Mouse (Mus musculus): ENCODE data around the gene Cd79b. TPM values are rescaled to one million over a fixed set of nuclear protein-coding genes. Genes with fewer than 3 reads are reported as not detected.
A peak's percentile ranks its signal among the peaks of the same experiment; 100 is the strongest.

Gene Cd79b
- total RNA-seq (2014; rRNA removed) (0.38 and 0.46 TPM in 2 replicates), polyA plus RNA-seq (2015; fragmentation: Nextera tagmentation; extraction: Ambion mirVana) (0.71 and 1.1 TPM in 2 replicates)

DNA sequence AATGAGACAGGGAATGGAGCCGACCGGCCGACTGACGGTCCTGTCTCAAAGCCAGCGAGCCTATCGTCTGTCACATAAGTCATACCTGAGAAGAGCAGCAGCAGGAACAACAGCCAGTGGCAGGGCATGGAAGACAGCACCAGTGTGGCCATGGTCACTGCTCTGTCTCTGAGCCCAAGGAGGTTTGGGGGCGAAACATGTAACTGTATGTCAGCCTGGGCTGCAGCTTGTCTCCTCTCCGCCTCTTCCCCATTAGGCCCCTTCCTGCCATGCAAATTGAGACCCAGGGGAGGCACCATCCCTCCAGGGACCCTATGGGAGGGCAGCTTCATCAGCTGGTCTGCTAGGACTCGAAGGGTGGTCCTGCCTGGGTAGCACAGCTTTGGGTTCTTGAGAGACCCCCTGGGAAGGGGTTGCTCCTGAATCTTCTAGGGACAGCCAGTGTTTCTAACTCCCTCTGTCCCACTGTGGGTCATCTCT lies at the start of gene Cd79b:
Cd79b (minus strand) TSS at position 430 of the 480 bp plus-strand sequence.
- WGBS = 77% methylated on average over 9 of the region's 9 CpGs
- Histone ChIP-seq H3K4me2 (ENCODE audit: low read depth) (no peak within 1 kb of the TSS), H3K9ac (no peak within 1 kb of the TSS), H3K4me1 (ENCODE audit: insufficient read depth) (no peaks in the 10 kb centered on the region), H3K36me3 (ENCODE audit: insufficient read depth) (no peaks in the 10 kb centered on the region), H3K9me3 (ENCODE audit: low read length) (no peaks in the 10 kb centered on the region), H3K27ac (ENCODE audit: low read depth, low read length) (no peak within 1 kb of the TSS), H3K4me3 (ENCODE audit: low read depth, low read length) (no peak within 1 kb of the TSS), H3K27me3 (ENCODE audit: insufficient read depth, low read length) (no peaks in the 10 kb centered on the region)
- TF ChIP-seq CTCF (IDR thresholded peaks at IDR 0.05; ENCODE audit: low read depth) = no peak
- ATAC-seq (no peak), DNase-seq (no peak)

DNA sequence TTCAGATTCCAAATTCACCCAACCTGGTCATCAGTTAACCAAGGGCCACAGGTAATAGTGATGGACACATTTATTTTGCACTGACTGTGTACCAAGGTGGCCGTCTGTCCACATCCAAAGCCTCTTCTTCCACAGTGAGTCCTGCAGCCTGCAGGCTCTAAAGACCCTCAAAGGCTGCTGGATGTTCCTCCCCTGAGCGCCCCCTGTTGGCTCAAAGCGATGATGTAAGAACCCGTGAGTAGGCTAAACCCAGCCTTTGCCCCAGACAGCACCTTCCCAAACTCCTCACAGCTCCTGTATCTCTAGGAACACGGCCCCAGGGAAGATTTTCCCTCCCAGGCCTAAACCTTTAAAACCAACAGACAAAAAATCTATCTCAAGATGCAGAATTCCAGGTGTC lies 44.8 kb upstream of the Cd79b start:
- 0 out of 2 replicates have a peak, but pooled peaks have one; percentile 33 for TF ChIP-seq CTCF (IDR thresholded peaks at IDR 0.05; ENCODE audit: low read depth)
- Histone ChIP-seq H3K9ac (no peak overlapping the region), H3K9me3 (ENCODE audit: low read length) (no peaks in the 10 kb centered on the region), H3K36me3 (ENCODE audit: insufficient read depth) (no peaks in the 10 kb centered on the region), H3K4me1 (ENCODE audit: insufficient read depth) (no peaks in the 10 kb centered on the region), H3K27ac (ENCODE audit: low read depth, low read length) (no peak overlapping the region), H3K27me3 (ENCODE audit: insufficient read depth, low read length) (no peaks in the 10 kb centered on the region), H3K4me2 (ENCODE audit: low read depth) (no peak overlapping the region), H3K4me3 (ENCODE audit: low read depth, low read length) (no peak overlapping the region)
- no peak for ATAC-seq
- no peak for DNase-seq
- 21% methylated on average over 5 of the region's 5 CpGs for WGBS

- no peak for TF ChIP-seq CTCF (IDR thresholded peaks at IDR 0.05; ENCODE audit: low read depth)
- no peak overlapping the region for H3K9ac ChIP-seq
- no peaks in the 10 kb centered on the region for H3K9me3 ChIP-seq (ENCODE audit: low read length)
- no peaks in the 10 kb centered on the region for H3K36me3 ChIP-seq (ENCODE audit: insufficient read depth)
- no peak overlapping the region for H3K4me2 ChIP-seq (ENCODE audit: low read depth)
- H3K4me3 ChIP-seq (ENCODE audit: low read depth, low read length) = no peak overlapping the region
- no peaks in the 10 kb centered on the region for H3K27me3 ChIP-seq (ENCODE audit: insufficient read depth, low read length)
- no peak for ATAC-seq
- DNase-seq = no peak
- no peaks in the 10 kb centered on the region for H3K4me1 ChIP-seq (ENCODE audit: insufficient read depth)
- H3K27ac ChIP-seq (ENCODE audit: low read depth, low read length) = no peak overlapping the region
- WGBS = 80% methylated on average over 19 of the region's 19 CpGs
Observed at GRCm38 (mm10) chr11:106355382-106356128, 41.0 kb upstream of the Cd79b start.

GRCm38 (mm10) chr11:106354181-106354580 lies 39.6 kb upstream of the Cd79b start:
- Histone ChIP-seq H3K4me2 (ENCODE audit: low read depth) (no peak overlapping the region), H3K4me3 (ENCODE audit: low read depth, low read length) (no peak overlapping the region), H3K27me3 (ENCODE audit: insufficient read depth, low read length) (no peaks in the 10 kb centered on the region), H3K4me1 (ENCODE audit: insufficient read depth) (no peaks in the 10 kb centered on the region), H3K9me3 (ENCODE audit: low read length) (no peaks in the 10 kb centered on the region), H3K9ac (no peak overlapping the region), H3K27ac (ENCODE audit: low read depth, low read length) (no peak overlapping the region), H3K36me3 (ENCODE audit: insufficient read depth) (no peaks in the 10 kb centered on the region)
- ATAC-seq = no peak
- DNase-seq = no peak
- 62% methylated on average over 1 of the region's 1 CpGs for WGBS
- TF ChIP-seq CTCF (IDR thresholded peaks at IDR 0.05; ENCODE audit: low read depth) = no peak

GRCm38 (mm10) chr11:106353188-106353587 lies 38.6 kb upstream of the Cd79b start, which contains the start of gene Scn4a:
TSS of gene Scn4a (minus strand) at chr11:106353288.
- no peak within 1 kb of the TSS for H3K9ac ChIP-seq
- ATAC-seq (no peak), DNase-seq (no peak)
- H3K36me3 ChIP-seq (ENCODE audit: insufficient read depth) = no peaks in the 10 kb centered on the region
- H3K27ac ChIP-seq (ENCODE audit: low read depth, low read length) = no peak within 1 kb of the TSS
- 88% methylated on average over 12 of the region's 12 CpGs for WGBS
- no peaks in the 10 kb centered on the region for H3K27me3 ChIP-seq (ENCODE audit: insufficient read depth, low read length)
- no peak for TF ChIP-seq CTCF (IDR thresholded peaks at IDR 0.05; ENCODE audit: low read depth)
- no peak within 1 kb of the TSS for H3K4me3 ChIP-seq (ENCODE audit: low read depth, low read length)
- no peak within 1 kb of the TSS for H3K4me2 ChIP-seq (ENCODE audit: low read depth)
- no peaks in the 10 kb centered on the region for H3K9me3 ChIP-seq (ENCODE audit: low read length)
- no peaks in the 10 kb centered on the region for H3K4me1 ChIP-seq (ENCODE audit: insufficient read depth)

GRCm38 (mm10) chr11:106351941-106352340 lies 37.4 kb upstream of the Cd79b start:
- Histone ChIP-seq H3K9ac (no peak overlapping the region), H3K27me3 (ENCODE audit: insufficient read depth, low read length) (no peaks in the 10 kb centered on the region), H3K4me3 (ENCODE audit: low read depth, low read length) (no peak overlapping the region), H3K36me3 (ENCODE audit: insufficient read depth) (no peaks in the 10 kb centered on the region), H3K27ac (ENCODE audit: low read depth, low read length) (no peak overlapping the region), H3K9me3 (ENCODE audit: low read length) (no peaks in the 10 kb centered on the region), H3K4me1 (ENCODE audit: insufficient read depth) (no peaks in the 10 kb centered on the region), H3K4me2 (ENCODE audit: low read depth) (no peak overlapping the region)
- ATAC-seq = no peak
- 77% methylated on average over 4 of the region's 4 CpGs for WGBS
- no peak for TF ChIP-seq CTCF (IDR thresholded peaks at IDR 0.05; ENCODE audit: low read depth)
- DNase-seq = no peak

DNA sequence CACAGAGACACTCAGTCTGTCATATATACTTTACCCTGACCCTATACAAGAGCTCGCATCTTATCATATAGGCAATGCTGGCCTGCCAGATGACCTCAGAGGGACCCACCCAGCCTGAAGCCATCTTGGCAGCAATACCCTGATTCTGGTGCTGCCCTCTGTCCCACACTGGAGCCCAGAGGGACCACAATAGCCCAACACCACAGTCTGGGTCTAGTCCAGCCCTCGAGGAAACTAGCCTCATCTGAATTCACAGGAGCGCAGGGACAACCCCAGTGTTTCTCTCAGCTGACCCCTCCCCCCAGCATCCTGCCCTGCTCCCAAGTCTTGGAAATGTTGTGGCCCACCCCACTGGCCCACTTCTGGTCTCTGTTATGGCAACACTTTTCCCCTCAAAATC lies 36.7 kb upstream of the Cd79b start:
- H3K4me2 ChIP-seq (ENCODE audit: low read depth) = no peak overlapping the region
- no peaks in the 10 kb centered on the region for H3K4me1 ChIP-seq (ENCODE audit: insufficient read depth)
- DNase-seq (no peak), ATAC-seq (no peak)
- no peaks in the 10 kb centered on the region for H3K36me3 ChIP-seq (ENCODE audit: insufficient read depth)
- no peaks in the 10 kb centered on the region for H3K9me3 ChIP-seq (ENCODE audit: low read length)
- no peak for TF ChIP-seq CTCF (IDR thresholded peaks at IDR 0.05; ENCODE audit: low read depth)
- H3K27ac ChIP-seq (ENCODE audit: low read depth, low read length) = no peak overlapping the region
- H3K27me3 ChIP-seq (ENCODE audit: insufficient read depth, low read length) = no peaks in the 10 kb centered on the region
- no peak overlapping the region for H3K9ac ChIP-seq
- WGBS = 62% methylated on average over 3 of the region's 3 CpGs
- H3K4me3 ChIP-seq (ENCODE audit: low read depth, low read length) = no peak overlapping the region
